Mouse (Mus musculus) embryonic fibroblast, embryonic 13.5 days (primary cell): ENCODE data around the gene Cadm2.

Experiments used
- CTCF ChIP-seq: IDR thresholded peaks from 2 replicates; pipeline ENCODE4 v1.5.1; 2011; ENCODE audit warnings: mild to moderate bottlenecking, control low read depth, low read length, moderate library complexity, borderline replicate concordance; ENCODE audit not compliant: insufficient read depth
- POLR2A ChIP-seq: IDR thresholded peaks from 2 replicates; pipeline ENCODE4 v1.6.1; 2011; ENCODE audit warnings: low read depth, mild to moderate bottlenecking, control low read depth, low read length, moderate library complexity

DNA sequence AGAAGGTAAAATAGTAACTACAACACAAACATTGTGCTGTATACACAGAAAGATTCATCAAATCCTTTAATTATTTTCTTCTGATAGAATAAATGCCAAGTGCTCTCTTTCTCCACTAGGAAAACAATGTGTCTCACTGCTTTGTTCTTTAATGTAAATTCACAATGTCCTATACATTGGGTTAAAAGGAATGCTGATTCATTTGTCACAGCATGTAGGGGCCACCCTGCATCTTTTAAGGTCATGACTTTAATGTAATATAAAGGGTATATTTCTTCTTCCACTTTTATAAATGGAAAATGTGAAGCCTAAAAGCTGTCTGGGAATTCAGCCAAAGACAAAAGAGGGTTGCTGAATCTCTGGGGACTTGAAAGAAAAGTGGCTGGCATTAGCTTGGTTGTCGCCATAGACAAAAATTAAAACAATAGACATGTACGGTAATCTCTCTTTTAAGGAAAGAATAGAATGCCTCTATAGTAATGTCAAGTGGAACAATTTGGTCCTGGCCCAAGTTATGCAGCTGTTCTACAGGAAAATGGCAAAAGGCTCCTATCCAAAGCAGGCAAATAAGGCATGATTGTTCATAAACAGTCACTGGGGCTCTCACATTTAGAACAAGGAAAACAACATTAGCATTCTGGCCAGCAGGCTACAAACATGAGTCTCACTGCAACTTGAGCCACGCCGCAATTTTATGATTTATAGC lies 851.9 kb downstream of the Cadm2 start:
- TF ChIP-seq POLR2A (no peak), CTCF (no peak)
